Mouse (Mus musculus) limb, embryonic 11.5 days (tissue): ENCODE results near the gene Pphln1. TPM values are rescaled to one million over a fixed set of nuclear protein-coding genes. Genes with fewer than 3 reads are reported as not detected.

Experiments used
- ATAC-seq: fragments of 200-750 bp; cut with Nextera tagmentation; 2 replicates; pipeline ENCODE4 v1.8.0; 2017; ENCODE audit warnings: low read depth; ENCODE audit not compliant: insufficient number of reproducible peaks, low FRiP score, low TSS enrichment
- DNase-seq: peaks from one replicate; pipeline ENCODE4 v3.0.0-alpha.2; 2015; ENCODE audit warnings: low spot score
- H3K27ac ChIP-seq: fragments of 300-500 bp; sonication (generic); replicated peaks from 2 replicates; pipeline ENCODE4 v1.5.1; 2014; ENCODE audit warnings: low read depth, mild to moderate bottlenecking, low read length
- H3K27me3 ChIP-seq: fragments of 300-500 bp; sonication (generic); 2 replicates; pipeline ENCODE4 v1.6.1; 2014; ENCODE audit warnings: mild to moderate bottlenecking, low read length, mixed read lengths; ENCODE audit not compliant: control insufficient read depth, insufficient read depth
- H3K36me3 ChIP-seq: fragments of 300-500 bp; sonication (generic); 2 replicates; pipeline ENCODE4 v1.6.1; 2014; ENCODE audit warnings: mild to moderate bottlenecking, low read length, moderate library complexity, mixed read lengths; ENCODE audit not compliant: control insufficient read depth, insufficient read depth
- H3K4me1 ChIP-seq: fragments of 300-500 bp; sonication (generic); 2 replicates; pipeline ENCODE4 v1.6.1; 2014; ENCODE audit warnings: low read length, mixed read lengths; ENCODE audit not compliant: control insufficient read depth, insufficient read depth
- H3K4me2 ChIP-seq: fragments of 300-500 bp; sonication (generic); 2 replicates; pipeline ENCODE4 v1.6.1; 2014; ENCODE audit warnings: low read depth, mild to moderate bottlenecking, moderate library complexity; ENCODE audit not compliant: severe bottlenecking
- H3K4me3 ChIP-seq: fragments of 300-500 bp; sonication (generic); 2 replicates; pipeline ENCODE4 v1.5.1; 2014; ENCODE audit warnings: low read depth, low read length
- H3K9ac ChIP-seq: fragments of 300-500 bp; sonication (generic); 2 replicates; pipeline ENCODE4 v1.6.1; 2014; ENCODE audit warnings: mild to moderate bottlenecking, low read length
- H3K9me3 ChIP-seq: fragments of 300-500 bp; sonication (generic); 2 replicates; pipeline ENCODE4 v1.6.1; 2016; ENCODE audit warnings: low read length; ENCODE audit not compliant: control insufficient read depth
- whole genome bisulfite sequencing: fragments of 180-500 bp; shearing (Covaris S2); extraction: QIAGEN DNeasy Blood & Tissue Kit; methylation state at CpG from one replicate; pipeline ENCODE4 v1.1.7; 2014; 5-methylcytosine and 5-hydroxymethylcytosine counted together
- polyA plus RNA-seq: library from polyadenylated mRNA; unstranded; fragments of >200 nt; fragmentation: Nextera tagmentation; extraction: Ambion mirVana; gene quantifications from 2 replicates; pipeline ENCODE4 v1.2.1, GENCODE M21; 2014

Gene Pphln1
- polyA plus RNA-seq, 1 experiment from 2014 or later: 66.6 TPM

DNA sequence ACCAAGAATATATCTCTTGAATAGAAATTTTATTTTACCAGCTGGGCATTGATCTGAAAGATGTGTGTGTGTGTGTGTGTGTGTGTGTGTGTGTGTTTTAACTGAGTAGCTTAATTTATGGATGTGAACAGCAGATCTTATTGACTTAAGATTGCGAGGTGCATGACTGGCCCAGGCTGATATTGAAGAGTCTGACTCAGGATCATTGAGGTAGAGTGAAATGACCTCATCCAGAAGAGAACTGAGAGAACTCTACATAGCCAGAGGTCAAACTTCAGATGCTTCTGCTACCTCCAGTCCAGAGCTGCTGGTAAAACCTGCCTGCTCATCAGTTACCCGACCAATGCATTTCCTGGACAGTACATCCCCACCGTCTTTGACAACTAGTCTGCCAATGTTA is 14.3 kb downstream of the Pphln1 start:
- Histone ChIP-seq H3K4me2 (no peak overlapping the region), H3K27ac (no peak overlapping the region), H3K4me3 (no peak overlapping the region), H3K9me3 (no peaks in the 10 kb centered on the region), H3K27me3 (no peaks in the 10 kb centered on the region), H3K9ac (no peak overlapping the region), H3K4me1 (no peaks in the 10 kb centered on the region), H3K36me3 (peaks cover 4% of the 10 kb centered on the region; the same call in 1 of the 2 replicates)
- WGBS: 93% methylated on average over 3 of the region's 3 CpGs
- ATAC-seq (no peak), DNase-seq (no peak)

GRCm38 (mm10) chr15:93414456-93414855 is 16.3 kb downstream of the Pphln1 start:
- H3K9ac ChIP-seq: no peak overlapping the region
- H3K27ac ChIP-seq: no peak overlapping the region
- no peaks in the 10 kb centered on the region for H3K4me1 ChIP-seq
- no peak overlapping the region for H3K4me3 ChIP-seq
- H3K4me2 ChIP-seq: no peak overlapping the region
- ATAC-seq (no peak), DNase-seq (no peak)
- 91% methylated on average over 9 of the region's 9 CpGs for WGBS
- no peaks in the 10 kb centered on the region for H3K9me3 ChIP-seq
- no peaks in the 10 kb centered on the region for H3K27me3 ChIP-seq
- H3K36me3 ChIP-seq: peaks cover 4% of the 10 kb centered on the region; the same call in 1 of the 2 replicates

DNA sequence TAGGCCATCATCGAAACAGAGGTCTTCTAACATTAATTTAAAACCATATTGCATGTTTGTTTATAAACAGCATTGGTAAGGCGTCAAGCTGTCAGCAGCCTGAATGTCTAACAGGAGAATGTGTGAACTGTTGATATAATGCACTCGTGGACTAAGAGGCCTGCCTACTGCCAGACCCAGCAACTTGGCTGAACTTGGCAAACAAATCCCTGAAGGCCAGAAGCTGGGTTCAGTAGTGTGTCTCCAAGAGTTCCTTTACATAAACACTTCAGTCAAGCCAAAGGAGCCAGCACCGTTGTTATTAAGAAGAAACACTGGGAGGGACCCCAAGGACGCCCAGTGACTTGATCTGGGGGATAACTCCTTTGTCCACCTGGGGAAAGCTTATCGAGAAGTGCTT is 18.1 kb downstream of the Pphln1 start:
- Histone ChIP-seq H3K9ac (no peak overlapping the region), H3K27me3 (no peaks in the 10 kb centered on the region), H3K4me3 (no peak overlapping the region), H3K4me2 (no peak overlapping the region), H3K36me3 (peaks cover 3% of the 10 kb centered on the region; the same call in 1 of the 2 replicates), H3K4me1 (no peaks in the 10 kb centered on the region), H3K9me3 (no peaks in the 10 kb centered on the region), H3K27ac (no peak overlapping the region)
- 90% methylated on average over 6 of the region's 6 CpGs for WGBS
- ATAC-seq: no peak
- no peak for DNase-seq

- H3K9ac ChIP-seq: no peak overlapping the region
- DNase-seq (no peak), ATAC-seq (no peak)
- H3K4me2 ChIP-seq: no peak overlapping the region
- H3K9me3 ChIP-seq: no peaks in the 10 kb centered on the region
- H3K27ac ChIP-seq: no peak overlapping the region
- H3K36me3 ChIP-seq: 0 out of 2 replicates have a peak, but pooled peaks cover 2% of the 10 kb centered on the region
- H3K4me3 ChIP-seq: no peak overlapping the region
- H3K4me1 ChIP-seq: no peaks in the 10 kb centered on the region
- WGBS: 81% methylated on average over 7 of the region's 7 CpGs
- no peaks in the 10 kb centered on the region for H3K27me3 ChIP-seq
Observed at GRCm38 (mm10) chr15:93420596-93420995, 22.4 kb downstream of the Pphln1 start.

DNA sequence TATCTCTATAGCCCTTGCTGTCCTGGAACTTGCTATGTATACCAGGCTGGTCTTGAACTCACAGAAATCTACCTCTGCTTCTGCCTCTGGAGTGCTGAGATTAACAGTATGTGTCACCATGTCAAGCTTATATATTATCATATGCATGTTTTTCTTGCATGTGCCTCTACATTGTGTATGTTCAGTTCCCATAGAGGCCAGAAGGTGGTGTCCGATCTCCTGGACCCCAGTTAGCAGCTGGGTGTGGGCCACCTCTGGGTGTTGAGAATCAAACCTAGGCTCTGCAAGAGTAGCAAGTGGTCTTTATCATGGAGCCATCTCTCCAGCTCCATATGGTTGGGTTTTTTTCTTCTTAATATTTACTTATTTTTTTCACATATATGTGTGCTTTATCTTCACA is 24.4 kb downstream of the Pphln1 start:
- H3K36me3 ChIP-seq: 0 out of 2 replicates have a peak, but pooled peaks cover 2% of the 10 kb centered on the region
- no peak overlapping the region for H3K4me2 ChIP-seq
- H3K4me1 ChIP-seq: no peaks in the 10 kb centered on the region
- no peaks in the 10 kb centered on the region for H3K9me3 ChIP-seq
- H3K9ac ChIP-seq: no peak overlapping the region
- no peaks in the 10 kb centered on the region for H3K27me3 ChIP-seq
- WGBS: 95% methylated on average over 1 of the region's 1 CpGs
- ATAC-seq: no peak; the same call in 1 of the 2 replicates
- H3K4me3 ChIP-seq: no peak overlapping the region
- no peak overlapping the region for H3K27ac ChIP-seq
- DNase-seq: no peak

GRCm38 (mm10) chr15:93433811-93434210 is 35.7 kb downstream of the Pphln1 start:
- no peak for ATAC-seq
- Histone ChIP-seq H3K36me3 (no peaks in the 10 kb centered on the region), H3K27me3 (no peaks in the 10 kb centered on the region)

DNA sequence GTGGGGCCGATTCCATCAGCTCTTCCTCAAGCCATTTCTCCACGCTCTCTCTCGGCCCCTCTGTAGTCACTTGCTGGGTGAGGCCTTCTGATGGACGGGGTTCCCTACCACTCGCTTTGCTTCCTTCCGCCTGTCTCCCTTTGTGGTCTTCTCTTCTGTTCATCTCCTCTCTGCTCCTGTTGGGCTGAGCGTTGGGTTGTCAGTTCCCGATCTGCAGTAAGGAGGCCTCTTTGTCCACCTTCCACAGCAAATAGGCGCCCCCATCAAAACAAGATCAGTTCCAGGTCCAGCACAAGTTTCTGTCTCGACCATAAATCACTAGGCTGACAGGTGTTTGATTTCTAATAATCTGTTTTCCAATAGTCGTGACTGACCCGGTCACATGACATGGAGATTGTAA is 37.8 kb downstream of the Pphln1 start:
- 89% methylated on average over 12 of the region's 12 CpGs for WGBS
- Histone ChIP-seq H3K4me3 (no peak overlapping the region), H3K4me2 (no peak overlapping the region), H3K4me1 (no peaks in the 10 kb centered on the region), H3K36me3 (peaks cover 1% of the 10 kb centered on the region; the same call in 1 of the 2 replicates), H3K27ac (no peak overlapping the region), H3K9ac (no peak overlapping the region), H3K27me3 (no peaks in the 10 kb centered on the region), H3K9me3 (no peaks in the 10 kb centered on the region)
- DNase-seq (no peak), ATAC-seq (no peak)

More at GRCm38 (mm10) chr15:93433811-93434210, 35.7 kb downstream of the Pphln1 start:
- H3K4me3 ChIP-seq: no peak overlapping the region
- no peak overlapping the region for H3K9ac ChIP-seq
- 0 out of 2 replicates have a peak overlapping the region, but pooled peaks have one; percentile 31 for H3K27ac ChIP-seq
- no peaks in the 10 kb centered on the region for H3K9me3 ChIP-seq
- H3K4me2 ChIP-seq: no peak overlapping the region
- WGBS: 47% methylated on average over 11 of the region's 11 CpGs
- H3K4me1 ChIP-seq: no peaks in the 10 kb centered on the region
- DNase-seq: no peak

GRCm38 (mm10) chr15:93438663-93439062 is 40.5 kb downstream of the Pphln1 start:
- Histone ChIP-seq H3K4me1 (no peaks in the 10 kb centered on the region), H3K9ac (no peak overlapping the region), H3K27ac (no peak overlapping the region), H3K27me3 (no peaks in the 10 kb centered on the region), H3K4me3 (no peak overlapping the region), H3K4me2 (no peak overlapping the region), H3K9me3 (no peaks in the 10 kb centered on the region), H3K36me3 (peaks cover 16% of the 10 kb centered on the region; the same call in 1 of the 2 replicates)
- DNase-seq (peak; percentile 66), ATAC-seq (no peak)
- WGBS: 40% methylated on average over 5 of the region's 5 CpGs

GRCm38 (mm10) chr15:93442271-93442670 is 44.1 kb downstream of the Pphln1 start:
- H3K4me2 ChIP-seq: no peak overlapping the region
- H3K9ac ChIP-seq: no peak overlapping the region
- 94% methylated on average over 4 of the region's 4 CpGs for whole genome bisulfite sequencing
- no peak overlapping the region for H3K27ac ChIP-seq
- H3K9me3 ChIP-seq: no peaks in the 10 kb centered on the region
- peaks cover 16% of the 10 kb centered on the region; the same call in 1 of the 2 replicates for H3K36me3 ChIP-seq
- H3K4me1 ChIP-seq: no peaks in the 10 kb centered on the region
- no peak for ATAC-seq
- H3K27me3 ChIP-seq: no peaks in the 10 kb centered on the region
- no peak for DNase-seq
- H3K4me3 ChIP-seq: no peak overlapping the region
